Mouse (Mus musculus): ENCODE data around the gene Fan1.
A peak's percentile ranks its signal among the peaks of the same experiment; 100 is the strongest.

Gene Fan1

GRCm38 (mm10) chr7:64331309-64331708, 42.6 kb downstream of the Fan1 start:
- DNase-seq (ENCODE audit: low spot score in 2 of 2), result no peak

- no peak for DNase-seq (ENCODE audit: low spot score in 2 of 2)
These were observed 46.4 kb downstream of the Fan1 start for GRCm38 (mm10) chr7:64327486-64327885.

- DNase-seq (ENCODE audit: low spot score in 2 of 2), result peak; percentile 36 to 64
These were observed 47.0 kb downstream of the Fan1 start for GRCm38 (mm10) chr7:64326892-64327291.

- DNase-seq (ENCODE audit: low spot score in 2 of 2), result no peak
These were observed 52.2 kb downstream of the Fan1 start for GRCm38 (mm10) chr7:64321658-64322057.

- no peak for DNase-seq (ENCODE audit: low spot score in 2 of 2)
These were observed 52.8 kb downstream of the Fan1 start for GRCm38 (mm10) chr7:64321125-64321524.

- no peak for DNase-seq (ENCODE audit: low spot score in 2 of 2)
These were observed 61.1 kb downstream of the Fan1 start for GRCm38 (mm10) chr7:64312811-64313210.

GRCm38 (mm10) chr7:64310756-64311155, 63.1 kb downstream of the Fan1 start:
- no peak for DNase-seq (ENCODE audit: low spot score in 2 of 2)

- DNase-seq (ENCODE audit: low spot score in 2 of 2), result no peak
These were observed 63.7 kb downstream of the Fan1 start for GRCm38 (mm10) chr7:64310241-64310640.

Measured in heart, adult 9 months (tissue).